Mouse (Mus musculus): ENCODE measurements at regions not wholly inside any gene's neighbourhood (a gene's known extent, or its start where the extent isn't known, plus 50 kb on each side); places are given as distances from the start of the nearest gene placed in this dataset.

- 68% methylated on average over 4 of the region's 4 CpGs for WGBS
- Histone ChIP-seq H3K27me3 (no peaks in the 10 kb centered on the region), H3K9me3 (replicated peaks) (no peaks in the 10 kb centered on the region), H3K4me1 (no peaks in the 10 kb centered on the region), H3K36me3 (no peaks in the 10 kb centered on the region), H3K27ac (no peak overlapping the region), H3K9ac (no peak overlapping the region), H3K4me2 (replicated peaks) (no peak overlapping the region), H3K4me3 (no peak overlapping the region)
- ATAC-seq (ENCODE audit: low FRiP score): no peak
Measured at GRCm38 (mm10) chr10:50241645-50242044, 350.8 kb upstream of the Ascc3 start.

GRCm38 (mm10) chr10:50203587-50203986 lies 388.9 kb upstream of the Ascc3 start:
- no peak for ATAC-seq (ENCODE audit: low FRiP score)
- Histone ChIP-seq H3K4me3 (no peak overlapping the region), H3K9me3 (replicated peaks) (no peaks in the 10 kb centered on the region), H3K27me3 (no peaks in the 10 kb centered on the region), H3K4me1 (no peaks in the 10 kb centered on the region), H3K4me2 (replicated peaks) (no peak overlapping the region), H3K27ac (no peak overlapping the region), H3K9ac (no peak overlapping the region), H3K36me3 (no peaks in the 10 kb centered on the region)
- 51% methylated on average over 2 of the region's 2 CpGs for WGBS

- ATAC-seq (ENCODE audit: low FRiP score): no peak
- H3K4me3 ChIP-seq: no peak overlapping the region
- H3K9ac ChIP-seq: no peak overlapping the region
- no peaks in the 10 kb centered on the region for H3K36me3 ChIP-seq
- H3K27ac ChIP-seq: no peak overlapping the region
- H3K4me2 ChIP-seq (replicated peaks): no peak overlapping the region
- 63% methylated on average over 2 of the region's 2 CpGs for WGBS
- H3K4me1 ChIP-seq: no peaks in the 10 kb centered on the region; the same call in 1 of the 2 replicates
- no peaks in the 10 kb centered on the region for H3K27me3 ChIP-seq
- no peaks in the 10 kb centered on the region for H3K9me3 ChIP-seq (replicated peaks)
Measured at GRCm38 (mm10) chr10:50201691-50202090, 390.8 kb upstream of the Ascc3 start.

- no peak overlapping the region for H3K4me2 ChIP-seq (replicated peaks)
- H3K27ac ChIP-seq: no peak overlapping the region
- H3K27me3 ChIP-seq: no peaks in the 10 kb centered on the region
- no peaks in the 10 kb centered on the region for H3K36me3 ChIP-seq
- ATAC-seq (ENCODE audit: low FRiP score): peak; percentile 78
- no peaks in the 10 kb centered on the region for H3K9me3 ChIP-seq (replicated peaks)
- H3K4me3 ChIP-seq: no peak overlapping the region
- H3K4me1 ChIP-seq: no peaks in the 10 kb centered on the region; the same call in 1 of the 2 replicates
- no peak overlapping the region for H3K9ac ChIP-seq
Measured at GRCm38 (mm10) chr10:50199857-50200256, 392.6 kb upstream of the Ascc3 start.

- WGBS: 49% methylated on average over 5 of the region's 5 CpGs
- H3K27ac ChIP-seq: no peak overlapping the region
- no peak overlapping the region for H3K4me2 ChIP-seq (replicated peaks)
- H3K4me1 ChIP-seq: no peaks in the 10 kb centered on the region; the same call in 1 of the 2 replicates
- no peak overlapping the region for H3K4me3 ChIP-seq
- 0 out of 2 replicates have a peak, but pooled peaks have one; percentile 35 for ATAC-seq (ENCODE audit: low FRiP score)
- no peaks in the 10 kb centered on the region for H3K27me3 ChIP-seq
- no peak overlapping the region for H3K9ac ChIP-seq
- no peaks in the 10 kb centered on the region for H3K36me3 ChIP-seq
- no peaks in the 10 kb centered on the region for H3K9me3 ChIP-seq (replicated peaks)
Measured at GRCm38 (mm10) chr10:50197897-50198538, 394.5 kb upstream of the Ascc3 start.

GRCm38 (mm10) chr10:50190276-50190675 lies 401.7 kb upstream of the Grik2 start:
- Histone ChIP-seq H3K4me3 (no peak overlapping the region), H3K27ac (no peak overlapping the region), H3K9me3 (replicated peaks) (no peaks in the 10 kb centered on the region), H3K27me3 (no peaks in the 10 kb centered on the region), H3K4me2 (replicated peaks) (no peak overlapping the region), H3K36me3 (no peaks in the 10 kb centered on the region), H3K4me1 (no peaks in the 10 kb centered on the region), H3K9ac (no peak overlapping the region)
- WGBS: 86% methylated on average over 4 of the region's 4 CpGs
- no peak for ATAC-seq (ENCODE audit: low FRiP score)

GRCm38 (mm10) chr10:50169116-50169515 lies 380.6 kb upstream of the Grik2 start:
- no peak overlapping the region for H3K4me3 ChIP-seq
- no peaks in the 10 kb centered on the region for H3K36me3 ChIP-seq
- H3K27me3 ChIP-seq: no peaks in the 10 kb centered on the region
- no peaks in the 10 kb centered on the region for H3K4me1 ChIP-seq
- 70% methylated on average over 6 of the region's 6 CpGs for WGBS
- H3K9me3 ChIP-seq (replicated peaks): no peaks in the 10 kb centered on the region
- no peak for ATAC-seq (ENCODE audit: low FRiP score)
- no peak overlapping the region for H3K27ac ChIP-seq
- H3K4me2 ChIP-seq (replicated peaks): no peak overlapping the region
- no peak overlapping the region for H3K9ac ChIP-seq

- 84% methylated on average over 1 of the region's 1 CpGs for WGBS
- ATAC-seq (ENCODE audit: low FRiP score): no peak
- no peaks in the 10 kb centered on the region for H3K4me1 ChIP-seq
- H3K36me3 ChIP-seq: no peaks in the 10 kb centered on the region
- no peak overlapping the region for H3K4me2 ChIP-seq (replicated peaks)
- no peaks in the 10 kb centered on the region for H3K27me3 ChIP-seq
- no peaks in the 10 kb centered on the region for H3K9me3 ChIP-seq (replicated peaks)
- H3K9ac ChIP-seq: no peak overlapping the region
- H3K27ac ChIP-seq: no peak overlapping the region
- no peak overlapping the region for H3K4me3 ChIP-seq
Measured at GRCm38 (mm10) chr10:50138351-50138750, 349.8 kb upstream of the Grik2 start.

GRCm38 (mm10) chr10:50137783-50138182 lies 349.2 kb upstream of the Grik2 start:
- Histone ChIP-seq H3K4me2 (replicated peaks) (no peak overlapping the region), H3K27ac (no peak overlapping the region), H3K4me3 (no peak overlapping the region), H3K27me3 (no peaks in the 10 kb centered on the region), H3K9ac (no peak overlapping the region), H3K9me3 (replicated peaks) (no peaks in the 10 kb centered on the region), H3K36me3 (no peaks in the 10 kb centered on the region), H3K4me1 (no peaks in the 10 kb centered on the region)
- ATAC-seq (ENCODE audit: low FRiP score): 0 out of 2 replicates have a peak, but pooled peaks have one; percentile 35
- 72% methylated on average over 7 of the region's 7 CpGs for WGBS

GRCm38 (mm10) chr10:50136165-50136564 lies 347.6 kb upstream of the Grik2 start:
- Histone ChIP-seq H3K4me3 (no peak overlapping the region), H3K9ac (no peak overlapping the region), H3K4me2 (replicated peaks) (no peak overlapping the region), H3K36me3 (no peaks in the 10 kb centered on the region), H3K9me3 (replicated peaks) (no peaks in the 10 kb centered on the region), H3K4me1 (no peaks in the 10 kb centered on the region), H3K27ac (no peak overlapping the region), H3K27me3 (no peaks in the 10 kb centered on the region)
- no peak for ATAC-seq (ENCODE audit: low FRiP score)
- WGBS: 100% methylated on average over 1 of the region's 1 CpGs

GRCm38 (mm10) chr10:50135499-50135898 lies 346.9 kb upstream of the Grik2 start:
- Histone ChIP-seq H3K4me1 (no peaks in the 10 kb centered on the region), H3K27ac (no peak overlapping the region), H3K27me3 (no peaks in the 10 kb centered on the region), H3K4me3 (no peak overlapping the region), H3K4me2 (replicated peaks) (no peak overlapping the region), H3K9me3 (replicated peaks) (no peaks in the 10 kb centered on the region), H3K36me3 (no peaks in the 10 kb centered on the region), H3K9ac (no peak overlapping the region)
- ATAC-seq (ENCODE audit: low FRiP score): no peak
- 45% methylated on average over 1 of the region's 1 CpGs for WGBS

Measured in hindbrain, embryonic 12.5 days (tissue).